Mouse (Mus musculus) neural tube, embryonic 11.5 days (tissue): ENCODE measurements around the gene Lcp2. TPM values are rescaled to one million over a fixed set of nuclear protein-coding genes. Genes with fewer than 3 reads are reported as not detected.

Experiments
- polyA plus RNA-seq: library from polyadenylated mRNA; unstranded; fragments of >200 nt; fragmentation: Nextera tagmentation; extraction: Ambion mirVana; gene quantifications from 2 replicates; pipeline ENCODE4 v1.2.1, GENCODE M21; 2014

Gene Lcp2
- polyA plus RNA-seq, 1 experiment from 2014 or later = 2.2 TPM

Other genes starting within 250 kb of the Lcp2 start
- gene Kcnmb1, start 83.9 kb upstream of the Lcp2 start, polyA plus RNA-seq = 0.09 and 0.17 TPM in 2 replicates
- gene Kcnip1, start 53.8 kb upstream of the Lcp2 start, polyA plus RNA-seq = 16.0 and 16.7 TPM in 2 replicates
- gene 4930469K13Rik, start 51.6 kb downstream of the Lcp2 start, polyA plus RNA-seq = 2.9 and 4.8 TPM in 2 replicates
- not detected in 2 replicates for gene Foxi1, start 161.2 kb downstream of the Lcp2 start, polyA plus RNA-seq